Mouse (Mus musculus): ENCODE results near the gene Triap1.
"Not testable (repeated sequence)": the region's sequence is repeated elsewhere in the genome, so short reads cannot be mapped to it uniquely, and the experiment has no call there.

Triap1 gene

DNA sequence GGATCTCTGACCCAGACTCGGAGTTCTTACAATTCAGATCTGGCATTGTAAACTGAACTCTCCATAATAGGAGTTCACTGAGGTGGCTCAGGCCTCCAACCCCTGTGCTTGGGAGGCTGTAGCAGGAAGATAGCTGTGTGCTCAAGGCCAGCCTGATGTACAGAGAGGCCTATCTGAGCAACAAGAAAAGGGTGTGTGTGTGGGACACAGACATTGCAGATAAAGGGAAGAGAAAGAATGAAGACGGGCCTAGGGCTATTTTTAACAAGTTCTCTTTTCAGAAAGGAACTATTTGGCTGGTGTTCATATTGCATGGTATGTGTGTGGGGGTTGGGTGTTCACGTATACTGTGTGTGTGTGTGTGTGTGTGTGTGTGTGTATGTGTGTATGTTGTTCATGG, 7.4 kb upstream of the Triap1 start:
- DNase-seq (ENCODE audit: low read depth, low spot score): no peak

GRCm38 (mm10) chr5:115340007-115340406, 1.0 kb upstream of the Triap1 start:
- DNase-seq (ENCODE audit: low read depth, low spot score): no peak

DNA sequence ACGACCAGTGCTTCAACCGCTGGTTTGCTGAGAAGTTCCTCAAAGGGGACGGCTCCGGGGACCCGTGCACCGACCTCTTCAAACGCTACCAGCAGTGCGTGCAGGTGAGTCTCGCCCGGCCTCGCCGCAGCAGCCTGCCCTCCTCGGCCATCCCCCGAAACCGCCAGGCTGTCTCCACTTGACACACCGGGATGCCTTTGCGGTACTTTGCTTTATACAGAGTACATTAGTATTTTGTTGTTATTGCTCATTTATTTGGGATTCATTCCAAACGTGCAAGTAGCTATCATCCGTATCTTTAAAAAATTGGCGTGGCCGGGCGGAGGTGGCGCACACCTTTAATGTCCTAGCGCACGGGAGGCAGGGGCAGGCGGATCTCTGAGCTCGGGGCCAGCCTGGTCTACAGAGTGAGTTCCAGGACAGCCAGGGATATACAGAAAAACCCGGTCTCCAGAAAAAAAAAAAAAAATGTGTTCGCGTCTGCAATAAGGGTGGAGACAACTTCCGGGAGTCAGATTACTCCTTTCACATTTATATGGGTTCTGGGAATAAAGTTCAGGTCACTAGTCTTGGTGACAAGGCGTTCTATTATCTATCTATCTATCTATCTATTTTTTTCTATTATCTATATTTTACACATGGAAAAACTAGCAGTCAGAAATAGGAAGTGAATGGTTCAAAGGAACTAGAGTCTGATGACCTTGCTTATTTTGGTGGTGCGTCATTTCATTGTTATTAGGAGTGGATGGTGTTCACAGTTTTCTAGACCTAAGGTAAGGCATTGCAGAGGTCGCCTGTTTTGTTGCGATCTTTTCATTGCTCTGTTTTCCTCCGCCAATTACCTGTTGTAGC, 515 bp downstream of the Triap1 start:
- DNase-seq (ENCODE audit: low read depth, low spot score): no peak

- peak; percentile 53 for DNase-seq (ENCODE audit: low read depth, low spot score)
These were observed 6.5 kb downstream of the Triap1 start for GRCm38 (mm10) chr5:115347564-115347963.

DNA sequence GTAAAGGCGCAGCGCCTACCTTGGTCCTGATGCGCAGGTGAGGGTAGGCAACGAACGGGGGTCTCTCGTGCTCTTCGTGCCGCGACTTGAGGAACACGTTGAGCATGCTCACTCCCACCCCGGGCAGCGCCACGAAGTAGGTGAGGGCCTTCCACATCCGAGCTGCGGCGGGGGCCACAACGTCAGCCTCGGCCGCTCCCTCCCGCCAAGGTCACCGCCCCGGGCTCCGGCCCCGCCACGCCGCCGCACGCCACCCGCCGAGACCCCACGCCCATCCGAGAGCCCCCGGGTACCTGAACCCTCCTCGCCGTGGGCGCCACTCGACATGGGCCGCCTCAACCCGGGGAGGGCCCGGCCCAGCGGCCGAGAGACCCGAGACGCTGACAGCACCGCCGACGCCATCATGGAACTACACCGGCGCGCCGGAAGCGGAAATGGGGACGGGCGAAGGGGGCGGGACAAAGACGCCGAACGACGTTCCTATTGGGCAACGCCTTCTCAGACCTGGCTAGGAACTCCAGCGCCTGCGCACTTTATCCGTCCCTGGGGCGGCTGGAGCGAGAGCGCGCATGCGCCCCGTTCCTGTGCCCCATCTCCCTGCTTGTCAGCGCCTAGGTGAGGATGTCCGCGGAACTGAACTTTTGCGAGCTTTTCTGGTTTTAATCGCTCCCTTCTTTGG, 7.7 kb downstream of the Triap1 start, which contains the start of gene Cox6a1:
Cox6a1 (minus strand) TSS at position 436 of the 679 bp plus-strand sequence.
- DNase-seq (ENCODE audit: low read depth, low spot score): peak; percentile 98

DNA sequence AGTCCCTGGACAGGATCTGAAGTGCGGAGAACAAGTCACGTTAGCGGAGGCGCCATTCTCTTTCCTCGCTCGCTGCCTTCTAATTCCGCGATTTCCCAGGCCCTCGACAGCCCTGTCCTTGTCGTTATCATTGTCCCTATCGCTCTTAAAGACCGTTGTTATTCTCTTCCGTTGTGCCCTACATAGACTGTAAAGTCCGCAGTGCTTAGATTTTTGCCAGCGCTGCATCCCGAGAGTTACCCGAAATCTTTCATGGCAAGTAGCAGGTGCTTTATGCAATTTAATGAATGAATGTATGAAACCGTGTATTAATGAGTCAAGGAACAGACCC, 8.2 kb downstream of the Triap1 start:
- no peak for DNase-seq (ENCODE audit: low read depth, low spot score)

DNA sequence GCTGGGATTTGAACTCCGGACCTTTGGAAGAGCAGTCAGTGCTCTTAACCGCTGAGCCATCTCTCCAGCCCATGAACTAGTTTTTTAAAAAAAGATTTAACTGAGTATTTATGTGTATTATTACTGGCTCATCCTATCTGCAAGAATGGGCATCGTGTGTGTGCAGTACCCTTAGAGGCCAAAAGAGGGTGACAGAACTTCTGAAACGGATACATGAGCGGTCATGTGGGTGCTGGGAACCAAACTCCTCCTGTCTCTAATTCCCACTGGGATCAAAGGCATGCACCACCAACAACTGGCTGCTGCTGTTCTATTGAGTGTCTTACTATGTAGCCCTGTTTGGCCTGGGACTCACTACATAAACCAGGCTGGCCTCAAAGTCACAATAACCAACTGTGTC, 10.3 kb downstream of the Triap1 start:
- no peak for DNase-seq (ENCODE audit: low read depth, low spot score)

- DNase-seq (ENCODE audit: low read depth, low spot score): no peak
These were observed 14.0 kb downstream of the Triap1 start for GRCm38 (mm10) chr5:115355070-115355469.

GRCm38 (mm10) chr5:115358872-115359271, 17.8 kb downstream of the Triap1 start:
- peak; percentile 52 for DNase-seq (ENCODE audit: low read depth, low spot score)

GRCm38 (mm10) chr5:115359438-115359837, 18.4 kb downstream of the Triap1 start:
- DNase-seq (ENCODE audit: low read depth, low spot score): no peak

DNA sequence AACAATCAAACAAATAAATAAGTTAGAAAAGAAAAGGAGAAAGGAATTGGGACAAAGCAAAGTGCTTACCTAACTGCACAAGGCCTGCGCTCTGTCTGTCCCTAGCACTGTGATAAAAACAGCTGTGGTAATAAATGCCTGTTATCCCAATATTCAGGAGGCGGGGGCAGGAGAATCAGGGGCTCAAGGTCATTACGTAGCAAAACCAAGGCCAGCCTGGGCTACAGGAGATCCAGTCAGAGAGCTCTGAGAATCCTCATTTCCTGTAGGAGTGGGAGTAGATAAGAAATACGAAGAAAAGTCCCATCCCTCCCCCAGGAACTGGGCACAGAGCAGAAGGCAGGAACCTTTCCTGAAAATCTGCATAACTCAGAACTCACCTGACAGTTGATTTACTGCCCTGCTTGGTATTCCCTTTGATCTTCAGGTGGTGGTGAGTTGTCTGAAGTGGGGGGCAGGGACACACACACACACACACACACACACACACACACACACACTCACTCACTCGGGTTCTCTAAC, 18.9 kb downstream of the Triap1 start:
- no peak for DNase-seq (ENCODE audit: low read depth, low spot score)

DNA sequence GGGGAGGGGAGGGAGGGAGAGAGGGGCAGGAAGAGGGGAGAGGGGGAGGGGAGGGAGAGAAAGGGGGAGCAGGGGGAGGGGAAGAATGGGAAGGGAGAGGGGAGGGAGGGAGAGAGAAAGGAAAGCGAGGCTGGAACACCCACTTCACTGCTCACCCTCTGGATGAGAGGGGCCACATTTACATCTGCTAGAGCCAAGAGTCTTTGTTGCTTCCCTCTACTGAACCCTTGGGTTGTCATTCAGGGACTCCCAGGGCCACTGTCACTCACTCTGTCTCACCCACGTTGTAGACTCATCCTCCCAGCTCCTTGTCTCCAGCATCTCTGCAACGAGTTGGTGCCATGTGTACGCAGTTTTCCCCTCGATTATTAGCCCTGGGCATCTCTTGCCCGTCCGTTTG, 21.2 kb downstream of the Triap1 start:
- no peak for DNase-seq (ENCODE audit: low read depth, low spot score)

GRCm38 (mm10) chr5:115362819-115363714, 22.0 kb downstream of the Triap1 start:
- DNase-seq (ENCODE audit: low read depth, low spot score): no peak

DNA sequence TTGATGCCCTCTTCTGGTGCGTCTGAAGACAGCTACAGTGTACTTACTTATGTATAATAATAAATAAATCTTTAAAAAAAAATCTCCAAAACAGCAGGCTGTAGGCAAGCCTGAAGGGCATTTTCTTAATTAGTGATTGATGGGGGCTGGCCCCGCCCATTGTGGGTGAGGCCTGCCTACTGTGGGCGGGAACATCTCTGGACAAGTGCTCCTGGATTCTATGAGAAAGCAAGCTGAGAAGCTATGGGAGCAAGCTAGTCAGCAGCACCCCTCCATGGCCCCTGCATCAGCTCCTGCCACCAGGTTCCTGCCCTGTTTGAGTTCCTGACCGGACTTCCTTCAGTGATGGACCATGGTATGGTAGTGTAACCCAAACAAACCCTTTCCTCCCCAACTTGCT, 23.8 kb downstream of the Triap1 start:
- no peak for DNase-seq (ENCODE audit: low read depth, low spot score)

GRCm38 (mm10) chr5:115371736-115372135, 30.7 kb downstream of the Triap1 start:
- no peak for DNase-seq (ENCODE audit: low read depth, low spot score)

DNA sequence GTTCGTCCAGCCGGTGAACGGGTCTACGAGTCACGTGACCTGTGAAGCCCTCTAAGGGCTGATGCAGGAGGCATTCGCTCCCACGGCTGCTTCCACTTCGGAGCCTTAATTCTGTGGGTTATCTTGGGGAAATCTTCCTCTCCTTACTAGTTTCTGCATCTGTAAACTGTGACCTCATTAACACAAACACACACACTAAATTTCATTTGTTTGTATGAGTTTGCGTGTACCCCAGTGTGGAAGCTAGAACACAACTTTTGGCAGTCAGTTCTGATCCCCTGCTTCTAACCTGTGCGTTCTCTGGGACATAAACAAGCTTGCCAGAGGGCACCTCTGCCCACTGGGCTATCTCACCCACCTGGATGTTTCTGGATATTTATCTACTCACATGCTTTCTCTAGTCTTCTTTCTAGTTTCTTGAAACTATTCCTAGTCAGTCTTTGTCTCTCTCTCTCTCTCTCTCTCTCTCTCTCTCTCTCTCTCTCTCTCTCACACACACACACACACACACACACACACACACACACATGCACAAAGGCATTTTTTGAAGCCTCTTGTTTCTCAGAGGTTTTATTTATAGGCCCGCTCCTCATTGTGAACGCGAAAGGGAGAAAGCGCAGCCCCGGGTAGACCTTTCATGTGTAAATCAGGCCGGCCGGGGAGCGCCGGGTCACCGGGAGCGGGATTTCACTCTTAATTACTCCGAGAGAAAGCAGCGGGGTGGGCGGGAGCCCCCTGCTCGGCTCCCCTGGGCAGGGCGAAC, 32.6 kb downstream of the Triap1 start:
- no peak for DNase-seq (ENCODE audit: low read depth, low spot score)

- DNase-seq (ENCODE audit: low read depth, low spot score): no peak
These were observed 33.3 kb downstream of the Triap1 start for GRCm38 (mm10) chr5:115374204-115374820.

DNA sequence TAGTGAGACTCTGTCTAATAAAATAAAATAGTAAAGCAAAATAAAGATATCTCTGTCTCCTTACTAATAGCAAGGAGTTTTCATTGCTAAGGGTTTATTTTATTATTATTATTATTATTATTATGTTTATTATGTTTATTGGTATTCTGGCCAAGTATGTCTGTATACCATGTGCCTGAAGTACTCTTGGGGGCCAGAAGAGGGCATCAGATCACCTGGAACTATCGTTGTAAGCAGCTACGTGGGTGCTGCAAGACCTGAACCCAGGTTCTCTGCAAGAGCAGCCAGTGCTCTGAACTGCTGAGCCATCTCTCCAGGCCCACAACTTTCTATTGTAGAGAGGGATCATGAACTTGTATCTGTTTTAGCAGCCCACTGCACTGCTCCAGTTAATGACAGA, 34.4 kb downstream of the Triap1 start:
- DNase-seq (ENCODE audit: low read depth, low spot score): no peak

DNA sequence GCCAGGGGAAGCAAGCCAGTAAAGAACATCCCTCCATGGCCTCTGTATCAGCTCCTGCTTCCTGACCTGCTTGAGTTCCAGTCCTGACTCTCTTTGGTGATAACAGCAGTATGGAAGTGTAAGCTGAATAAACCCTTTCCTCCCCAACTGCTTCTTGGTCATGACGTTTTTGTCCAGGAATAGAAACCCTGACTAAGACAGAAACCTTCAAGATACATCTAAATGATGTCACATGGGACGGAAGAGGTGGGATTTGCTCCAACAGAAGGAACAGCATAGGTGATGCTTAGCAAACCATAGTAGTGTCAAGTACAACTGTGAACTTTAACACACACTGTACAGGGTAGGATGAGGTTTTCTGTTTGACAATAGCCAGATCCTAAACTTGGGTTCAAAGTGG, 37.9 kb downstream of the Triap1 start:
- not testable (repeated sequence) for DNase-seq (ENCODE audit: low read depth, low spot score)

GRCm38 (mm10) chr5:115391935-115392334, 50.9 kb downstream of the Triap1 start:
- DNase-seq (ENCODE audit: low read depth, low spot score): no peak

- DNase-seq (ENCODE audit: low read depth, low spot score): no peak
These were observed 51.9 kb downstream of the Triap1 start for GRCm38 (mm10) chr5:115392969-115393368.

Measured in retina, adult 2 months (tissue).